Mouse (Mus musculus) urinary bladder, postnatal 14 days (tissue): ENCODE results near the gene Ube2t.

Source experiments
- DNase-seq: peaks from one replicate; pipeline ENCODE4 v3.0.0; 2021; ENCODE audit warnings: low spot score

Gene Ube2t

GRCm38 (mm10) chr1:134962053-134962803, at the start of gene Ube2t:
Gene Ube2t (plus strand): TSS chr1:134962565.
- DNase-seq, result peak; percentile 96

- peak; percentile 47 for DNase-seq
These were observed 48.8 kb upstream of the Ube2t start for GRCm38 (mm10) chr1:134913535-134913934.

- no peak for DNase-seq
These were observed 46.9 kb upstream of the Ube2t start for GRCm38 (mm10) chr1:134915421-134915820.

GRCm38 (mm10) chr1:134919010-134919409, 43.4 kb upstream of the Ube2t start:
- DNase-seq, result no peak

GRCm38 (mm10) chr1:134932431-134932830, 29.9 kb upstream of the Ube2t start:
- no peak for DNase-seq

GRCm38 (mm10) chr1:134936335-134936734, 26.0 kb upstream of the Ube2t start:
- no peak for DNase-seq

GRCm38 (mm10) chr1:134938233-134938632, 24.1 kb upstream of the Ube2t start:
- no peak for DNase-seq

GRCm38 (mm10) chr1:134940863-134941262, 21.5 kb upstream of the Ube2t start:
- DNase-seq, result no peak

GRCm38 (mm10) chr1:134942898-134943297, 19.5 kb upstream of the Ube2t start:
- DNase-seq, result no peak

- DNase-seq, result no peak
These were observed 14.8 kb upstream of the Ube2t start for GRCm38 (mm10) chr1:134947590-134947989.

- no peak for DNase-seq
These were observed 12.4 kb upstream of the Ube2t start for GRCm38 (mm10) chr1:134949946-134950345.

GRCm38 (mm10) chr1:134955050-134955636, 7.2 kb upstream of the Ube2t start:
- DNase-seq, result no peak

GRCm38 (mm10) chr1:134955637-134956176, 6.7 kb upstream of the Ube2t start, which contains the start of gene Ppp1r12b:
Gene Ppp1r12b (minus strand): TSS chr1:134955942.
- peak; percentile 97 for DNase-seq

GRCm38 (mm10) chr1:134960634-134961033, 1.7 kb upstream of the Ube2t start:
- DNase-seq, result no peak

GRCm38 (mm10) chr1:134962821-134963220, 456 bp downstream of the Ube2t start:
- no peak for DNase-seq

- no peak for DNase-seq
These were observed 3.1 kb downstream of the Ube2t start for GRCm38 (mm10) chr1:134965430-134965829.

GRCm38 (mm10) chr1:134972920-134973319, 10.6 kb downstream of the Ube2t start:
- no peak for DNase-seq

- DNase-seq, result peak; percentile 41
These were observed 25.0 kb downstream of the Ube2t start for GRCm38 (mm10) chr1:134987173-134987961.

GRCm38 (mm10) chr1:134987962-134988341, 25.6 kb downstream of the Ube2t start:
- DNase-seq, result no peak

- peak; percentile 83 for DNase-seq
These were observed 27.0 kb downstream of the Ube2t start for GRCm38 (mm10) chr1:134989372-134989771.

- DNase-seq, result no peak
These were observed 29.8 kb downstream of the Ube2t start for GRCm38 (mm10) chr1:134992046-134992645.

- DNase-seq, result no peak
These were observed 32.4 kb downstream of the Ube2t start for GRCm38 (mm10) chr1:134994739-134995138.
